Mouse (Mus musculus) heart, embryonic 10.5 days (tissue): ENCODE measurements around the gene Mcm3. TPM values are rescaled to one million over a fixed set of nuclear protein-coding genes. Genes with fewer than 3 reads are reported as not detected.

Experiments
- polyA plus RNA-seq: library from polyadenylated mRNA; unstranded; fragments of >200 nt; fragmentation: Nextera tagmentation; extraction: Ambion mirVana; gene quantifications from 2 replicates; pipeline ENCODE4 v1.2.1, GENCODE M21; 2016

Gene Mcm3
- polyA plus RNA-seq, 1 experiment from 2014 or later: 195 TPM

Other genes with a start within 250 kb of the Mcm3 start
- 0.06 TPM in 1 of 2 replicates, not detected in the other for gene Pkhd1, start 202.2 kb downstream of the Mcm3 start, polyA plus RNA-seq
- not detected in 2 replicates for gene Il17a, start 89.4 kb downstream of the Mcm3 start, polyA plus RNA-seq
- 0.16 TPM in 1 of 2 replicates, not detected in the other for gene Il17f, start 29.7 kb downstream of the Mcm3 start, polyA plus RNA-seq
- gene Paqr8, start 70.3 kb upstream of the Mcm3 start, polyA plus RNA-seq: 2.7 and 3.2 TPM in 2 replicates
- 0.75 and 1.1 TPM in 2 replicates for gene Efhc1, start 131.3 kb upstream of the Mcm3 start, polyA plus RNA-seq